Mouse (Mus musculus) spleen, postnatal 4 days (tissue): ENCODE measurements around the gene Wnk2.
"Not testable (repeated sequence)": the region's sequence is repeated elsewhere in the genome, so short reads cannot be mapped to it uniquely, and the experiment has no call there.

Experiments
- DNase-seq, 2 experiments: peaks; one replicate each; pipeline ENCODE4 v3.0.0; 2022; ENCODE audit warnings: low spot score in 2 of 2

Gene Wnk2

DNA sequence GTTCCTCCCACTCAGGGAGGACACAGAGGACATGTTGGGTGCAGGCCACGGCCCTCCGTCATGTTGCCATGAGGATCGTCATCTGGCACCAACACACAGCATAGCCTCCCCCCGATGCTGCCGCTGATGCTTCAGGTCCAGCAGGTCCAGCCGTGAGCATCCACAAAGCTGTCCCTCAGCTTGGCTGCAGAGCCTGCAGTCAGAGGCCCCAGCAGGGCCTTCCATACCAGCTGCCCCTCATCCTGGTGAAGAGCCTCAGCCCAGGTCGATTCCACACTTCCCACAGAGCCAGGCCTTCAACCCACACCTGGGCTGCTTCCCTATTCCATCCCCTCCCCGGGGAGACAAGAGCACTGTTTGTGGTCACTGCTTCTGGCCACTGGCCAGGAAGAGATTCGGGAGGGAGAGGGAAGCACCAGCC lies 54.3 kb downstream of the Wnk2 start:
- no peak for DNase-seq

GRCm38 (mm10) chr13:49092596-49092995 lies 55.2 kb downstream of the Wnk2 start:
- no peak for DNase-seq

DNA sequence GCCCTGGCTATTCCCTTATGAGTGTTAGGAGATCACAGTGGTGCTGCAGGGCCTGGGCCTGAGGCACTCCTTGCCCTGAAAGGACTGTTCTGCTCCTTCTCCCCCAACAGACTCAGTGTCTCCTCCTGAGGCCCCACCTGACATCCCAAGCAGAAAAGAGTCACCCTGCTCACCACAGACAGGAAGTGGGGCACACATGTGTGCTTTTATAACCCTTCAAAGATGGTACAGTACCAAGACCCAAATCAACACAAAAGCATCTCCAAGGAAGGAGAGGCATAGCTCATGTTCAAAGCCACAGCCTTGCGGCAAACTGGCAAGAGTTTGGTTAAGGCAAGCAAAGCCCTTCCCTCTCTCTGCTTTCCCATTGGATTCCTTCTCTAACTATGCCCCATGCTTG lies 57.6 kb downstream of the Wnk2 start:
- no peak for DNase-seq

DNA sequence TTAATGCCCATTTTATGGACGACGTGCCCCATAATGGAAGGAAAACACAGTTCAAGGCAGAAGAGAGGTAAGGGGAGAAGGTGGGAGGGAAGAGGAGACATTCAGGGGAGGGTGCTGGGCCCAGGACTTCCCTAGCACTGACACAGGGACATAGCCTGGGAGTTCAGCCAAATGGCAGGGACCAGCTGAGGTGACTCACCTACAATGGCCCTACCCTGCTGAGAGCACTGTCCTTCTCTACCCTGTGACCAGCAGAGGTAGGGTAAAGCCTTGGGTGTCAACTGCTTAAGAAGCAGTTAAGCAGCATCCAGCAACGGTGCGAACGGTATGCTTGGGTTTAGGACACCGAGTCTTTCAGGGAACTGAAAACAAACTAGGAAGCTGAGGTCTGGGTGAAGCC lies 58.9 kb downstream of the Wnk2 start:
- no peak for DNase-seq

GRCm38 (mm10) chr13:49087420-49087819 lies 60.4 kb downstream of the Wnk2 start:
- no peak for DNase-seq

- no peak for DNase-seq
These were observed 61.4 kb downstream of the Wnk2 start for GRCm38 (mm10) chr13:49086431-49086830.

GRCm38 (mm10) chr13:49085211-49085610 lies 62.6 kb downstream of the Wnk2 start:
- DNase-seq: no peak

GRCm38 (mm10) chr13:49084781-49085180 lies 63.0 kb downstream of the Wnk2 start:
- no peak for DNase-seq

- no peak for DNase-seq
These were observed 63.9 kb downstream of the Wnk2 start for GRCm38 (mm10) chr13:49083941-49084340.

DNA sequence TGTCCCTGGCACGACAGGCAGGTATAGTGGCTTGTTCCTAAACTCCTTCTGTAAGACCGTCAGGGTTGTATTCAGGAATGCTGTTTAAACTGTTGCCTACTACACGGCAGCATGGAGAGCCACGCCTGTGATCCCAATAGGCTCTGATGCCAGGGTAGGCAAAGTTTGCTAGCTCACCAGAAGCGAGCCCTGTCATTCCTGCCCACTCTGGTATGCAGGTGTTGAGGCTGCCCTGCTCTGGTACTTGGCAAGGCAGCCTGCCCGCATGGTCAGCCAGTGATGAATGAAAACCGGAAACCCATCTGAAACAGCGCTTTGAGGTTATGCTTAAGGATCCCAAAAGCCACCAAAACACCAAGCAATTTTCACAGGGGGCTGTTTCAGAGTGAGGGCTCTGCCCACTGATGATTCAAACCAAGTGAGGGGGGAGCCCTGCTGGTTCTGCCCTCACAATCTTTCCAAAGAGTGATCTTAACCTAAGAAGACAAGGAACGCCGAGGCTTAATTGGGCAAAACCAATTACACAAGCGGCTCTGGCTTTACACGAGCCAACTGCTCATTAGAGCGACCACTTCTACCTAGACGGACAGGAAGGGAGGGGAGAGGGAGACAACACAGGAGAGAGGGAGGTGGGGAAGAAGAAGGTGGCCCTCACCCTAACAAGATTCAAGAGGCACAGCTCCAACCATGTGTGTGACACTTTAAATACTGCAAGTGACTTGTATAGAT lies 65.5 kb downstream of the Wnk2 start:
- DNase-seq: no peak

DNA sequence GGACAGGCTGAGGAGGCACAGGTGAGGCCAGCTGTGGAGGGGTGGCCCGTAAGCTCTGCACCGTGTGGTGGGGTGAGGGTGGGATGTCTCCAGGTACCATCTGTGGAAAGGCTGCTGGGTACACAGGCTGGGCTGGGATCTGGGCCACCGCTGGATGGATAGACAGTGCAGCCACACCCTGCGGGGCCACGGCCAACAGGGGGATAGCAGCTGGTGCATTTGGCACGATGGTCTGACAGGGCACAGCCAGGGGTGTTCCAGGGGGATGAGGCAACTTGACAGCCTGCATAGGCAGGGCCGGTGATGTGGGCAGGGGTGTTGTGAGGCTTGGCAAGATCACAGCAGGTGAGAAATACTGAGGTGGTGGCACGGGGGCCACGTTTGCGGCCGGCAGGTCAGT lies 71.6 kb downstream of the Wnk2 start:
- no peak for DNase-seq

DNA sequence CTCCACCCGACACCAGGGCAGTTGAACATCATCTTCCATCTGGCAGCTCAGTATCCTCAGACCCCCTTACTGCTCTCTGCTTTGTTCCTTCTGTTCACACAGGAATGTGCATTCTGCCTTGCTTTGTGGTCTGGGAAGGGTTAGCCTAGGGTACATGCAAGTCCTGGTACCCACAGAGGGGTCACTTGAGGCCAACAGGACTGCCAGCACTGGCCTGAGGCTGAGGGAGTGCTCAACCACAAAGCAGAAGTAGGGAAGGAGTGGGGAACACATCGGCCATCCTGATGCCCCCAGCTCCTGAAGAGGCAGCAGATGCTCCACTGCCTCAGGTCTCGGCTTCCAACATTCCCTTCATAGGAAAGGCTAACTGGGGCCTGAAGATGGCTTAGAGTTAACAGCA lies 72.4 kb downstream of the Wnk2 start:
- DNase-seq: no peak

DNA sequence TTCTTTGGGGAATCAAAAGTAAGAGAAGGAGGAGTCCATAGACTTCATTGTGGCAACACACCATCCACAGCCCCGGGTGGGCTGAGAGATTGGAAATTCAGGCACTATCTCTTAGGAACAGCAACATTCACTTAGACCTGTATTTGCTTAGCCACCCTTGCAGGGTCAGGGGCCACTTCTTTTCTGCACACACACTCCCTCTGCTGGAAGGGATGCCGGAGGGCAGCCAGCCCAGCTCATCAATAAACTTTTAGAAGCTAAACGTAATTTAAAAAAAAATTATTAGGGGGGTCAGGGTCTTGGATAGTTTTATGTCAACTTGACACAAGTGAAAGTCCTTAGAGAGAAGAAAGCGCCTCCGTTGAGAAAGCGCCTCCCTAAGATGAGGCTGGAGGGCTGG lies 74.5 kb downstream of the Wnk2 start:
- DNase-seq: no peak

GRCm38 (mm10) chr13:49071861-49072260 lies 76.0 kb downstream of the Wnk2 start:
- DNase-seq: no peak

GRCm38 (mm10) chr13:49069979-49070378 lies 77.8 kb downstream of the Wnk2 start:
- DNase-seq: no peak

DNA sequence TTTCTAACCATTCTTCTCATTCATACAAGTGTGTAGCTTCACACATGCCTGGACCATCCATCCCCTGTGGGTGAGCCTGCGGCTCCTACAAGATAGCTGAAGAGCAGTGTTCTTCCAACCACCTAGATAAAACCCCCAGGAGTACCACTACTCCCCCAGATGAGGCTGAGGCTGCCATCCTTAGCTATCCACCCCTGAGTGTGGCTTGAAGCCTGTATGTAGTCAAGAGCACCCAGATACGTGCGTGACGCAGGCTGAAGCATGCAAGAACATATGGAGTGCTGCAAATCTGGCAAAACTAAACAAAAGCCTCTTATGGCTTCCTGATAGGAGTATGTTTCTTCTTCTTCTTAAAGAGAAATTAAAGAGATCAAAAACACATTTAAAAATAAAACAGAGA lies 78.4 kb downstream of the Wnk2 start:
- no peak for DNase-seq

GRCm38 (mm10) chr13:49064257-49064656 lies 83.6 kb downstream of the Wnk2 start:
- DNase-seq: no peak

DNA sequence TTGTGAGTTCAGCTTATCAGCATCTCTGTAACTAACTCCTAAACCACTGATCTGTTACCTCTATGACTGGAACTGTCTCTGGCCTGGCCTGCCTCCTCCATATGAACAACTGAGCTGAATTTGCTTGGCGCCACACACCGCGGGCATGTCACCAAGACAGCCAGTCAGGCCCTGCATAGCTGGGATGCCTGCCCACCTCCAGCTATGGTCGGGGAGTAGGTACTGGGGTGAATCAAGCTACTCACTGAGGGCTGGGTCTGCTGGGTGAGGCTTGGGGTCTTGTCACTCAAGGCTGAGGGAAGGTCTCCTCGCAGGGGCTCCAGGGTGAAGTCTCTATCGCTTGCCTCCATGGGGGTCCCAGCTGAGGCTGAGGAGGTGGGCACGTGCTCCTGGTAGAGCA lies 87.4 kb downstream of the Wnk2 start:
- no peak for DNase-seq

- DNase-seq: no peak
These were observed 89.3 kb downstream of the Wnk2 start for GRCm38 (mm10) chr13:49058528-49058927.

DNA sequence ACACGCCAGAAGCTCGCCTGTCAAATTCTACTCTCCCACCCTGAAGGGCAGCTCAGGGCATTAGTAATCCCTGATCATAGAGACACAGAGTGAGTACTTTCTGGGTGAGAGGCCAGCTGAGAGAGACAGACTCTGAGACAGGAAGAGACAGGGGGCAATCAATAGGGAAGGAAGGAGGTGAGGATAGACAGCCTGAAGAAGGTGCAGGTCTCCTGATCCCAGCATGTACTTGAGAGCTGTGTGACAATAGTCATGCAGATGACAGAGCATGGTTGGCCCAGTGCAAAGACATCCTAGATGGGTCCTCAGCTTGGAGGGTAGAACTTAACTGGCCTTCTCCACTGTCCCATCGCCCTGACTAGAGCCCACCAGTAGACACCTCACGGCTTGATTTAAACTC lies 91.5 kb downstream of the Wnk2 start:
- DNase-seq: no peak

DNA sequence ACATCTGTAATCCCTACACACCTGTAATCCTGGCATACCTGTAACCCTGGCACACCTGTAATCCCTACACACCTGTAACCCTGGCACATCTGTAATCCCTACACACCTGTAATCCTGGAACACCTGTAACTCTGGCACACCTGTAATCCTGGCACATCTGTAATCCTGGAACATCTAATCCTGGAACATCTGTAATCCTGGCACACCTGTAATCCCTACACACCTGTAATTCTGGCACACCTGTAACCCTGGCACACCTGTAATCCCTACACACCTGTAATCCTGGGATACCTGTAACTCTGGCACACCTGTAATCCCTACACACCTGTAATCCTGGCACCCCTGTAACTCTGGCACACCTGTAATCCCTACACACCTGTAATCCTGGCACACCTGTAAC lies 93.1 kb downstream of the Wnk2 start:
- not testable (repeated sequence) for DNase-seq

DNA sequence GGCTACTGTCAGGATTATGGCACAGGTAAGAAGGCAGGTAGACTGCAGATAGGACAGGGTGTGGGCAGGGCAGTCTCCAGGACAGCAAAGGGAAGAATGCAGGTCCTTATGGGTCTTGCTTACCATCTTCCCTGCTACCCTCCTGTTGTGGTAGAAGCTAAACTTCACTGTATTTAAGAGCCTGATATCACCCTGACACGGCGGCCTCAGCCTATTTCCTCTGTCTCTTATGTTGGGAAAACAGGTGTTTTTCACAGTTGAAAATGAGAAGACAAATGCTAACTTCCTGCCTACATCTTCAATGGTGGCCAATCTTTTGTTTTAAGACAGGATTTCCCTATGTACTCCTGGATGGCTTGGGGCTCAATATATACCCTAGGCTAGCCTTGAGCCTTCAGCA lies 94.5 kb downstream of the Wnk2 start:
- no peak for DNase-seq

DNA sequence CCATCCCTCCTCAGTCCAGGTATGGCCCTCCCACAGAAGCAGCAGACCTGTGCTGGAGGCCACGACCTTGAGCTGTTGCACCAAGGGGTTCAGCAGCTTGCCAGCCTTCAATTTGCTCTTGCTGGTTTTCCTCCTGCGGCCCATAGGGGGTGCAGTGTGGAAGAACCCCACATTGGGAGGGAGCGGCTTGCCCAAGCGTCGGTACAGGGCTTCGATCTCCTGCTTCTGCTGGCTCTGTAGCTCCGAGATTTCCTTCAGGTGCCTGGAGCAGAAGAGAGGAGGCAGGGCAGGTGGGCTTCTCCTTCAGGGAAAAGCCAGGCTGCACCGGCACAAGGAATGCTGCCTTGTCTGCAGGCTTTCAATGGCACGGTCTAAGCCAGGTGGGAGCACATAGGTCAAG lies 95.3 kb downstream of the Wnk2 start:
- no peak for DNase-seq

- DNase-seq: no peak
These were observed 100.4 kb downstream of the Wnk2 start for GRCm38 (mm10) chr13:49047393-49047792.
